Mouse (Mus musculus): ENCODE data around the gene Sfxn3.

The Sfxn3 gene

GRCm38 (mm10) chr19:45076586-45077510, 29.5 kb downstream of the Sfxn3 start:
- peak; percentile 49 for DNase-seq

- no peak for DNase-seq
Measured at GRCm38 (mm10) chr19:45077742-45078645, 30.7 kb downstream of the Sfxn3 start.

DNA sequence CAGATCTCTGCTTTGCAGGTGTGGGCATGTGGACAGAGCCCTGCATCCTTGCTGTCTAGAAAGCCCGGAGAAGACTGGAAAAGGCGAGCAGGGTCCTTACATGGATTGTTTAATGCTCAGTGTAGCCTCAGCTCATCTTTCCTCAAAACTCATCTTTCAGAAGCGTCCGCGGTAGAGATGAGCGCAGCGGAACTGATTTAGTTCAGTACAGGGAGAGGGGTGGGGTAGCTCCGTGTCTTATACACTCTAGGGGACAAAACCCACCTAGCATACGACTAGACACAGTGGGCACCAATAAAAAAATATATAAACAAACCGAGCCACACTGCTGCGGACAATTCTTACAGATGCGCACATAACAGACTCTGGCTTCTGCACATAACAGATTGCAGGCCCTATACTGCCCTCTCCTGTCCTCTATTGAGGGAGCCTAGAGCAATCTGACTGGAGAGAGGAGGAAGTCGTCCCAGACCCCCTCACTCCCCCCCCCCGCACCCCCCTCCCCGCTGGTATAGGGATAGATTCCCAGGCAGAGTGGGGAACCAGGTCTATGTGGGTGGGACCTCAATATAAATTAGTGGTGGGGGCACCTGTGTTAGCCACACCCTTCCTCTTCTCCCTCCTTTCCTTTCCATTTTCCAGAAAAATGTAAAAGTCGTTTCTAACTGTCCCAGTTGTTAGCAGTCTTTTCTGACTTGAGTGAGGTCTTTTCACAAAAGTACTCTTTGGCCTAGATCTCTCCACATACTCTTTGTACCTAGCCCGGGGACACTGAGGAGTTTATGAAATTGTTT, 31.9 kb downstream of the Sfxn3 start:
- no peak for DNase-seq

DNA sequence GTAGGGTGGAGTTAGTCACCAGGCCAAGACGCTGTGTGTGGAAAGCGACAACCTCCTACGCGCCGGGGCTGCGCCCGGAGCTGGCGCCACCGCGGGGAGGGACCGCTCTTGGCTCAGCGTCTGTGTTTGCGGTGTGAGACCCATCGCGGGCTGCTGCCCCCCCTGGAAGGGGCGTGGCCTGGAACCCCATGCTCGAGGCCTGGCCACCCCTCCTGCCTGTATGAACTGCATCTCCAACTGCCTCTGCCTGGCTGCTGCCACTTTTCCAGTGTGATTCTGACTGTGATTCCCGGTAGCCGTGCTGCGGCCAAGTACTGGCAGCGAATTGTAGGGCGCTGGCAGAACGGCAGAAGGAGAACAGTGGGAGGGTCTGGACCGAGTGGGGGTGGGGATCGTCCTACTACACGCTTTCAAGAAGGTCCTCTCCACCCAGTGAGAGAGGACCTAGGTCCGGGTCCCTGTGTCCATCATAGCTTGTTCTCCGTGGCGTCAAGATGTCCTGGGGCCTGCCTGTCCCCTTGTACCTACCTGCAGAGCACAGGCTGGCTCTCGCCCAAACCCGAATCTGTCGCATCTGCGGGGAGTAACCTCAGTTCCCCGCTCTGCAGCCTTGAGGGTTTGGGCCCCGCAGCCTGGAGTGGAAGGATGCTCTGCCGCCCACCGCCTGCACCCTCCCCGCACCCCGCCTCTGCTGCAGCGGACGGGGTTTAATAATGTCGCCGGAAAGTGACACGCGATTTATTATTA, 32.6 kb downstream of the Sfxn3 start:
- peak; percentile 57 for DNase-seq

GRCm38 (mm10) chr19:45080711-45081110, 33.4 kb downstream of the Sfxn3 start:
- DNase-seq = no peak

DNA sequence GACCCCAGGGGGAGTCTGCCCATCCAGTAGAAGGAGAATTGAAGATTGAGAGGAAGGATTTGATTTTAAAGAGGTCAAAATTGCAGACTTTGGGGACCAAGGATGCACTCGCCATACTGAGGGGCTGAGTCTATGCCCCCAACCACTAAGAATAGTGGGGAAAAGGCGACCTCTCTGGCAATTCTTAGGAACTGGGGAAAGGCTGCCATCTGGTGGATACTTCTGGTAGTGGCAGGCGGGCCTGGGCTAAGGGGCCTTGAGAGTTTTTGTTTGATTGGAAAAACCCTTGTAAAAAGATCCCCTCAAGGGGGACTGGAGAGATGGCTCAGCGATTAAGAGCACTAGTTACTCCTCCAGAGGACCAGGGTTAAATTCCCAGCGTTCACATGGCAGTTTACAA, 34.0 kb downstream of the Sfxn3 start:
- DNase-seq = peak; percentile 29

- DNase-seq = no peak
Measured at GRCm38 (mm10) chr19:45081841-45082550, 34.7 kb downstream of the Sfxn3 start.

DNA sequence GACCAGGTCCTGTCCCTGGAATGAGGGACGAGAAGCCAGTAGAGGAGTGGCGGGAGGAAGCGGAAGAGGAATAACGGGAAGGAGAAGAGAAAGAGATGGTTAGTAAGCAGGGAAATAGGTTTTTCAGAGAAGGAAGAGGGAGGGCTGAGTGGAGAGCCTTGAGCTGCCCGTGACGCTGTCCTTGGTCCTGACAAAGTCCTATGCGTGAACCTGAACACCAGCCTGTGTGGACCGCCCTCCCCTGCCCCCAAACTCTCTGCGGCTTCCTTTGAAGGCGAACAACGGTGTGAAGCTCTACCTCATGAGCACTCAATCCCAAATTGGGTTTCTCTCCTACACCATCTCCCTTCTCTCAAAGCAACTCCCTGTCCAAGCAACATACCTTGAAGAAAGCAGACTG, 50.6 kb downstream of the Sfxn3 start:
- no peak for DNase-seq

GRCm38 (mm10) chr19:45100486-45101270, 53.4 kb downstream of the Sfxn3 start:
- DNase-seq = peak; percentile 46

DNA sequence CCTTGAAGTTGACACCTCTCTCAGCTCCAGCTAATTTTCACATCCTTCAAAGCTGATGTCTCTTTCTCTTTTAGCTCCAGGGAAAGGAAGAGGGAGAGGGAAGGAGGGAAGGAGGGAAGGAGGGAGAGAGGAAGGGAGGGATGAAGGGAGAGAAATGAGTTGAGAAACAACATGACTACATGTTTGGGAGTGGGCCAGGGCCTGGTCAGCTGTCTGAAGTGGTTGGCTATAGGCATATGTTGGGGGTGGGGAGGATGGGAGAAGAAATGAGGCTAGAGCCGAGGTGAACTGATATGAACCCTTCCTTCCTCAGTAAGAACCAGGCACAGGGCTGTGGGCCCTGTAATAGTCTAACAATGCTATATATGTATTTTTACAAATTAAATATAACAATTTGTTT, 58.3 kb downstream of the Sfxn3 start:
- no peak for DNase-seq

Data from kidney, adult 11 months (tissue).